Mouse (Mus musculus) CH12.LX (cell line): ENCODE measurements around the gene Rab11fip5. TPM values are rescaled to one million over a fixed set of nuclear protein-coding genes. Genes with fewer than 3 reads are reported as not detected.

Experiments used
- DNase-seq: peaks from one replicate; pipeline ENCODE4 v3.0.0-alpha.2; 2013; ENCODE audit errors: extremely low read depth
- H3K27ac ChIP-seq: 2 replicates; pipeline ENCODE4 v1.5.1; 2012; ENCODE audit warnings: low read depth, mild to moderate bottlenecking, control low read depth, moderate library complexity; ENCODE audit not compliant: insufficient read depth
- H3K27me3 ChIP-seq: replicated peaks from 2 replicates; pipeline ENCODE3; 2012; ENCODE audit warnings: inconsistent platforms
- H3K36me3 ChIP-seq, 2 experiments: replicated peaks in 1 of 2; 2 replicates each; pipeline versions ENCODE3 to v1.6.1; 2012; ENCODE audit warnings: inconsistent platforms in 1 of 2, low read length in 1 of 2, mild to moderate bottlenecking in 1 of 2, mixed read lengths in 1 of 2, moderate library complexity in 1 of 2; ENCODE audit not compliant: control insufficient read depth in 1 of 2, insufficient read depth in 1 of 2
- H3K4me1 ChIP-seq, 2 experiments: 2 replicates each; pipeline ENCODE4 v1.6.1; 2012; ENCODE audit warnings: inconsistent platforms in 1 of 2, moderate library complexity in 1 of 2; ENCODE audit not compliant: insufficient read depth in 2 of 2, control insufficient read depth in 1 of 2
- H3K4me2 ChIP-seq: 2 replicates; pipeline ENCODE4 v1.6.1; 2012; ENCODE audit warnings: low read depth, mild to moderate bottlenecking, control low read depth; ENCODE audit not compliant: poor library complexity, insufficient read depth, severe bottlenecking
- H3K4me3 ChIP-seq, 3 experiments: fragments of 150-350 bp in 1 of 3; sonication (generic) in 1 of 3; replicated peaks in 1 of 3; 2 replicates each; pipeline versions ENCODE3 to v1.5.1; 2011 to 2012; ENCODE audit warnings: low read depth in 2 of 3, low read length in 2 of 3, mild to moderate bottlenecking in 2 of 3, moderate library complexity in 2 of 3, control low read depth in 1 of 3, improper control_type of control experiment in 1 of 3, inconsistent platforms in 1 of 3, mixed read lengths in 1 of 3; ENCODE audit not compliant: poor library complexity in 1 of 3
- H3K79me2 ChIP-seq: replicated peaks from 2 replicates; pipeline ENCODE4 v1.6.1; 2012; ENCODE audit warnings: mild to moderate bottlenecking, moderate library complexity; ENCODE audit not compliant: control insufficient read depth, poor library complexity, insufficient read depth, severe bottlenecking; ENCODE audit errors: extremely low read depth
- H3K9ac ChIP-seq: 2 replicates; pipeline ENCODE4 v1.6.1; 2012; ENCODE audit warnings: low read depth, mild to moderate bottlenecking, control low read depth, moderate library complexity; ENCODE audit not compliant: insufficient read depth
- H3K9me3 ChIP-seq: replicated peaks from 2 replicates; pipeline ENCODE3; 2012; ENCODE audit warnings: low read length, inconsistent platforms, mixed read lengths
- BHLHE40 ChIP-seq: IDR thresholded peaks from 2 replicates; pipeline ENCODE4 v1.6.1; 2011; ENCODE audit warnings: mild to moderate bottlenecking, low read depth, low read length, improper control_type of control experiment
- CHD1 ChIP-seq: IDR thresholded peaks from 2 replicates; pipeline ENCODE4 v1.6.1; 2012; ENCODE audit warnings: low read depth, low read length, improper control_type of control experiment, inconsistent platforms
- CHD2 ChIP-seq: IDR thresholded peaks from 2 replicates; pipeline ENCODE4 v1.6.1; 2011; ENCODE audit warnings: low read length, improper control_type of control experiment
- CTCF ChIP-seq, 2 experiments: IDR thresholded peaks in 1 of 2; conservative IDR thresholded peaks in 1 of 2; 2 replicates each; pipeline ENCODE4 v1.5.1; 2011 to 2012; ENCODE audit warnings: low read depth in 2 of 2, low read length in 2 of 2, improper control_type of control experiment in 1 of 2, inconsistent platforms in 1 of 2, mild to moderate bottlenecking in 1 of 2, moderate library complexity in 1 of 2
- ETS1 ChIP-seq: conservative IDR thresholded peaks from 2 replicates; pipeline ENCODE4 v1.6.1; 2012; ENCODE audit warnings: low read depth, mild to moderate bottlenecking, inconsistent platforms, low read length, improper control_type of control experiment, moderate library complexity
- GABPA ChIP-seq: IDR thresholded peaks from 2 replicates; pipeline ENCODE4 v1.6.1; 2012; ENCODE audit warnings: low read depth, low read length, improper control_type of control experiment, inconsistent platforms; ENCODE audit not compliant: insufficient replicate concordance
- IRF4 ChIP-seq: IDR thresholded peaks from 2 replicates; pipeline ENCODE4 v1.6.1; 2014; ENCODE audit warnings: low read depth, mild to moderate bottlenecking, inconsistent platforms, low read length, improper control_type of control experiment
- KAT2A ChIP-seq: IDR thresholded peaks from 2 replicates; pipeline ENCODE4 v1.6.1; 2012; ENCODE audit warnings: low read length, improper control_type of control experiment, inconsistent platforms; ENCODE audit not compliant: insufficient replicate concordance
- MAX ChIP-seq: IDR thresholded peaks from 2 replicates; pipeline ENCODE4 v1.6.1; 2011; ENCODE audit warnings: low read length, improper control_type of control experiment
- MEF2A ChIP-seq: IDR thresholded peaks from 2 replicates; pipeline ENCODE4 v1.6.1; 2014; ENCODE audit warnings: low read depth, mild to moderate bottlenecking, inconsistent platforms, low read length, improper control_type of control experiment, borderline replicate concordance
- MXI1 ChIP-seq: IDR thresholded peaks from 2 replicates; pipeline ENCODE4 v1.6.1; 2011; ENCODE audit warnings: mild to moderate bottlenecking, low read depth, low read length, improper control_type of control experiment
- POLR2A ChIP-seq: IDR thresholded peaks from 2 replicates; pipeline ENCODE4 v1.6.1; 2011; ENCODE audit warnings: low read depth, mild to moderate bottlenecking, improper control_type of control experiment, low read length
- POLR2AphosphoS2 ChIP-seq: IDR thresholded peaks from 2 replicates; pipeline ENCODE4 v1.6.1; 2011; ENCODE audit warnings: low read depth, low read length, improper control_type of control experiment
- RAD21 ChIP-seq: IDR thresholded peaks from 2 replicates; pipeline ENCODE4 v1.6.1; 2011; ENCODE audit warnings: low read depth, mild to moderate bottlenecking, low read length, improper control_type of control experiment, moderate library complexity
- SIN3A ChIP-seq: IDR thresholded peaks from 2 replicates; pipeline ENCODE4 v1.6.1; 2012; ENCODE audit warnings: low read length, improper control_type of control experiment, inconsistent platforms
- SMC3 ChIP-seq: IDR thresholded peaks from 2 replicates; pipeline ENCODE4 v1.6.1; 2011; ENCODE audit warnings: low read depth, low read length, improper control_type of control experiment
- TBP ChIP-seq: conservative IDR thresholded peaks from 2 replicates; pipeline ENCODE4 v1.6.1; 2011; ENCODE audit warnings: low read depth, low read length, improper control_type of control experiment
- UBTF ChIP-seq: IDR thresholded peaks from 2 replicates; pipeline ENCODE4 v1.6.1; 2012; ENCODE audit warnings: low read depth, mild to moderate bottlenecking, inconsistent platforms, low read length, improper control_type of control experiment, moderate library complexity
- ZC3H11A ChIP-seq: IDR thresholded peaks from 2 replicates; pipeline ENCODE4 v1.6.1; 2012; ENCODE audit warnings: low read depth, mild to moderate bottlenecking, inconsistent platforms, low read length, improper control_type of control experiment
- ZMIZ1 ChIP-seq: IDR thresholded peaks from 2 replicates; pipeline ENCODE4 v1.6.1; 2012; ENCODE audit warnings: low read depth, mild to moderate bottlenecking, inconsistent platforms, low read length, improper control_type of control experiment
- ZNF384 ChIP-seq: IDR thresholded peaks from 2 replicates; pipeline ENCODE4 v1.6.1; 2012; ENCODE audit warnings: low read depth, low read length, improper control_type of control experiment, inconsistent platforms
- dilution Hi-C: fragments of 300-500 bp; cut with MboI; formaldehyde crosslinking; loops from 2 replicates; pipeline ENCODE4 v1.14.3; 2020; ENCODE audit warnings: low sequenced_read_pairs; ENCODE audit not compliant: extremely low pct_unique_long_range_greater_than_20kb, extremely low pct_ligation_motif_present
- in situ Hi-C: fragments of 300-500 bp; cut with MboI; formaldehyde crosslinking; loops from 3 replicates; pipeline ENCODE4 v1.14.3; 2019; ENCODE audit warnings: low sequenced_read_pairs, low pct_ligation_motif_present, low pct_unique_long_range_greater_than_20kb, mixed read lengths
- polyA plus RNA-seq: library from polyadenylated mRNA; unstranded; fragments of >175 nt; gene quantifications from 2 replicates; pipeline ENCODE4 v1.2.1, GENCODE M21; 2012; ENCODE audit warnings: low read depth; ENCODE audit not compliant: insufficient read length
- total RNA-seq, 2 experiments: library from RNA; depleted of rRNA; stranded (reverse); fragments of 300-350 nt in 1 of 2; fragments of >200 nt in 1 of 2; gene quantifications; 2 replicates each; pipeline ENCODE4 v1.2.3; 2012 to 2014

Gene Rab11fip5
- total and polyA plus RNA-seq, 3 experiments = 0.13 to 0.30 (median 0.17) TPM

- H3K4me1 ChIP-seq = no peaks in the 10 kb centered on the region
- peaks cover 56% of the 10 kb centered on the region for H3K27me3 ChIP-seq
- dilution Hi-C loops (no loop called here), in situ Hi-C loops (no loop called here)
- TF ChIP-seq UBTF (no peak), MAX (no peak), POLR2AphosphoS2 (no peak), RAD21 (no peak), CTCF (conservative IDR thresholded peaks at IDR 0.05 in 1 of 2, IDR thresholded peaks at IDR 0.05 in 1 of 2; ENCODE audit: low read depth in 2 of 2, low read length in 2 of 2) (no peak), GABPA (no peak), ETS1 (no peak), CHD1 (no peak), KAT2A (no peak), IRF4 (no peak), MEF2A (no peak), ZMIZ1 (no peak), SIN3A (no peak), CHD2 (no peak), POLR2A (no peak)
- no peak overlapping the region for H3K4me2 ChIP-seq
- H3K36me3 ChIP-seq = no peaks in the 10 kb centered on the region
- H3K27ac ChIP-seq = no peak overlapping the region
- no peak overlapping the region for H3K4me3 ChIP-seq
- H3K79me2 ChIP-seq = no peaks in the 10 kb centered on the region
- peaks cover 10% of the 10 kb centered on the region for H3K9me3 ChIP-seq
- DNase-seq = no peak
- H3K9ac ChIP-seq = no peak overlapping the region
Measured at GRCm38 (mm10) chr6:85395360-85395759, 20.9 kb upstream of the Rab11fip5 start.

GRCm38 (mm10) chr6:85391803-85392202 is 17.4 kb upstream of the Rab11fip5 start:
- H3K9ac ChIP-seq = no peak overlapping the region
- no peaks in the 10 kb centered on the region for H3K4me1 ChIP-seq
- peaks cover 60% of the 10 kb centered on the region for H3K27me3 ChIP-seq
- no peaks in the 10 kb centered on the region for H3K79me2 ChIP-seq
- H3K9me3 ChIP-seq = peaks cover 10% of the 10 kb centered on the region
- DNase-seq = peak; percentile 59
- H3K27ac ChIP-seq = no peak overlapping the region
- dilution Hi-C loops = no loop called here
- in situ Hi-C loops = no loop called here
- TF ChIP-seq RAD21 (peak; percentile 74), POLR2AphosphoS2 (no peak), ZNF384 (no peak), TBP (no peak), CTCF (conservative IDR thresholded peaks at IDR 0.05 in 1 of 2, IDR thresholded peaks at IDR 0.05 in 1 of 2; ENCODE audit: low read depth in 2 of 2, low read length in 2 of 2) (peak in 1 of 2 experiments; percentile 91; a peak in 3 of 4 replicates), MXI1 (no peak), BHLHE40 (no peak), SMC3 (peak; percentile 90), ZC3H11A (peak; percentile 30; the same call in 1 of the 2 replicates)
- H3K4me3 ChIP-seq = no peak overlapping the region
- H3K36me3 ChIP-seq = no peaks in the 10 kb centered on the region
- H3K4me2 ChIP-seq = no peak overlapping the region
